Mouse (Mus musculus): ENCODE data around the gene Gan. TPM values are rescaled to one million over a fixed set of nuclear protein-coding genes. Genes with fewer than 3 reads are reported as not detected.

The Gan gene
- polyA plus RNA-seq, 1 experiment = 1.7 TPM

DNA sequence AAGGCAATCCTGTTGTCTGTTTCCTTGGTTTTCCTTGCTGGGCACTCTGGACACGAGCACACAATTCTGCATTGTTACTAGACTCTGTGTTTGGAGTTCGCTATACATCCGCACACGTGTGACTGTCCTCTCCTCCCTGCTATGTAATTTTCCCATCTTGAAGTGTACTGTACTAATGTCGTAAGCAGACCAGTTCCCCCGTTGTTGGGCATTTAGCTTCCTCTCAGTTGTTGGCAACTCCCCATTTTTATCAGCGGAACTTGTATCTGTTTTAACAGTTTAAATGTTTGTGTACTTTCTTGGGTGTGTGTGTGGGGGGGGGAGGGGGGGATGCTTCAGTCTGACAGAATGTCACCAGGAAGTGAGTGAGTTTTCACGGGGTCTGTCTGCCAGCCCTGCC, 104.8 kb downstream of the Gan start:
- Histone ChIP-seq H3K27me3 (replicated peaks) (no peaks in the 10 kb centered on the region), H3K4me3 (replicated peaks) (peak overlapping the region; percentile 83), H3K36me3 (replicated peaks; ENCODE audit: low read length) (peaks cover 64% of the 10 kb centered on the region), H3K9me3 (no peaks in the 10 kb centered on the region), H3K4me1 (peaks cover 91% of the 10 kb centered on the region)
- no peak for TF ChIP-seq FLI1 (IDR thresholded peaks at IDR 0.05; ENCODE audit: low read length)
- no peak for TF ChIP-seq GATA1 (IDR thresholded peaks at IDR 0.05; ENCODE audit: borderline replicate concordance, low read length)

DNA sequence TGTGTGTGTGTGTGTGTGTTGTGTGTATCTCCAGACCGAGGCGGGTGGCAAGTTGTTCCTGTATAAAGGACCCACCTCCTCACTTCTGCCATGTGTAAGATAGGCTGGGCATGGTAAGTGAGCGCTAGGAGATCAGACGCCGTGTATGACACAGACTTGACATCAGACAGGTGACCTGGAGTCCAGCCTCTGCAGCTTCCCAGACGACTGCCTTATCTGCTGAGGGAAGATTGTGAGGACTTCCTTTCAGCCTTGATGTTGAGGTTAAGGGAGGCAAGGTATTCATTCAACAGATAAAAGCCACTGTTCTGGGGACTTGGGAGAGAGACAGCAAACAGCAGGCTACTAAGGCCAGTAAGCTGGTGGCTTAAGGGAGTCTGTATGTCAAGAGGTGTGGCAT, 105.5 kb downstream of the Gan start:
- Histone ChIP-seq H3K36me3 (replicated peaks; ENCODE audit: low read length) (peaks cover 69% of the 10 kb centered on the region), H3K27me3 (replicated peaks) (no peaks in the 10 kb centered on the region), H3K4me3 (replicated peaks) (peak overlapping the region; percentile 83), H3K4me1 (peaks cover 96% of the 10 kb centered on the region), H3K9me3 (no peaks in the 10 kb centered on the region)
- TF ChIP-seq GATA1 (IDR thresholded peaks at IDR 0.05; ENCODE audit: borderline replicate concordance, low read length) (no peak; the same call in 2 of the 3 replicates), FLI1 (IDR thresholded peaks at IDR 0.05; ENCODE audit: low read length) (no peak)

DNA sequence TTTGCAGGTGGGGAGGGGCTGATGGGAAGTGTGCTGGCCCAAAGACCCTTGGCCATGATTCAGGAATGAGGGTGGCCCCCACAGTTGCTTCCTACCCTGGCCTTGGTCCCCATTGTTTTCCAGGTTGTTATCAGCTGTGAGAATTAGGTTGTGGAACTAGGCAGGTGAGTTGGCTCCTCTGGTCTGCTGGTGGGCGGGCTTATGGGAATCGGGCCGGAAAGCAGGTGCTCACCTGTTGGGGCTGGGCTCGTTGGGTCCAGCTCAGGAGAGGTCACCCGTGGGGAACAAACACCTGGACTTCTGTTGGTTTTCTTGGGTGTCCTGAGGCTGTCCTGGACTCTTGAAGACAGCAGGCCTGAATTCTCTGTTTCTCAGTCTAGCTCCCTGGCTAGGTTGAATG, 107.1 kb downstream of the Gan start:
- no peak for TF ChIP-seq FLI1 (IDR thresholded peaks at IDR 0.05; ENCODE audit: low read length)
- no peak for TF ChIP-seq GATA1 (IDR thresholded peaks at IDR 0.05; ENCODE audit: borderline replicate concordance, low read length)
- no peaks in the 10 kb centered on the region for H3K27me3 ChIP-seq (replicated peaks)
- H3K9me3 ChIP-seq = no peaks in the 10 kb centered on the region
- H3K4me3 ChIP-seq (replicated peaks) = no peak overlapping the region
- H3K36me3 ChIP-seq (replicated peaks; ENCODE audit: low read length) = peaks cover 67% of the 10 kb centered on the region
- peaks cover 96% of the 10 kb centered on the region for H3K4me1 ChIP-seq

Other genes with a start within 250 kb of the Gan start
- gene Cmc2, start 236.7 kb upstream of the Gan start, polyA plus RNA-seq (2012; ENCODE audit: insufficient read depth, low replicate concordance) = 36.1 TPM in 1 of 2 replicates, not detected in the other
- gene Cenpn, start 236.4 kb upstream of the Gan start, polyA plus RNA-seq (2012; ENCODE audit: insufficient read depth, low replicate concordance) = 3.4 TPM in 1 of 2 replicates, not detected in the other
- gene Atmin, start 214.7 kb upstream of the Gan start, polyA plus RNA-seq (2012; ENCODE audit: insufficient read depth, low replicate concordance) = 0.95 and 2.5 TPM in 2 replicates
- 1.8 and 2.0 TPM in 2 replicates for gene 1700030J22Rik, start 179.2 kb upstream of the Gan start, polyA plus RNA-seq (2012; ENCODE audit: insufficient read depth, low replicate concordance)
- gene Gcsh, start 164.6 kb upstream of the Gan start, polyA plus RNA-seq (2012; ENCODE audit: insufficient read depth, low replicate concordance) = 1.6 and 4.9 TPM in 2 replicates
- 0.63 TPM in 1 of 2 replicates, not detected in the other for gene Pkd1l2, start 75.7 kb upstream of the Gan start, polyA plus RNA-seq (2012; ENCODE audit: insufficient read depth, low replicate concordance)
- 0.30 TPM in 1 of 2 replicates, not detected in the other for gene Bco1, start 62.3 kb upstream of the Gan start, polyA plus RNA-seq (2012; ENCODE audit: insufficient read depth, low replicate concordance)
- gene Cmip, start 98.9 kb downstream of the Gan start, polyA plus RNA-seq (2012; ENCODE audit: insufficient read depth, low replicate concordance) = 92.3 and 120 TPM in 2 replicates